Mouse (Mus musculus): Measurements from ENCODE around the gene H2al1j.
"Not testable (repeated sequence)": the region's sequence is repeated elsewhere in the genome, so short reads cannot be mapped to it uniquely, and the experiment has no call there.

- not testable (repeated sequence) for TF ChIP-seq CTCF (IDR thresholded peaks at IDR 0.05; ENCODE audit: low read depth); EP300 (optimal IDR thresholded peaks at IDR 0.05)
Observed at GRCm38 (mm10) chrX:11298957-11299356, 28.7 kb upstream of the H2al1j start, which contains the start of gene H2al1a.

Data from stomach, postnatal 0 days (tissue).